Mouse (Mus musculus): Measurements from ENCODE around the gene Wbp2.
A peak's percentile ranks its signal among the peaks of the same experiment; 100 is the strongest.
"Not testable (repeated sequence)": the region's sequence is repeated elsewhere in the genome, so short reads cannot be mapped to it uniquely, and the experiment has no call there.

Wbp2 gene

GRCm38 (mm10) chr11:116108464-116109137 lies 21.8 kb upstream of the Wbp2 start:
- peak; percentile 77 to 82 for DNase-seq

- peak; percentile 51 to 77 for DNase-seq
Measured at GRCm38 (mm10) chr11:116107777-116108285, 21.0 kb upstream of the Wbp2 start.

- peak in 1 of 2 experiments; percentile 70 for DNase-seq
Measured at GRCm38 (mm10) chr11:116106963-116107776, 20.4 kb upstream of the Wbp2 start.

GRCm38 (mm10) chr11:116106154-116106962 lies 19.6 kb upstream of the Wbp2 start:
- peak in 1 of 2 experiments; percentile 38 for DNase-seq

GRCm38 (mm10) chr11:116105065-116105464 lies 18.3 kb upstream of the Wbp2 start:
- DNase-seq: peak in 1 of 2 experiments; percentile 35

- DNase-seq: peak; percentile 84 to 95
Measured at GRCm38 (mm10) chr11:116104006-116104646, 17.3 kb upstream of the Wbp2 start.

- peak; percentile 30 to 40 for DNase-seq
Measured at GRCm38 (mm10) chr11:116103572-116103971, 16.8 kb upstream of the Wbp2 start.

GRCm38 (mm10) chr11:116102472-116102871 lies 15.7 kb upstream of the Wbp2 start:
- DNase-seq: no peak

- DNase-seq: peak; percentile 52 to 71
Measured at GRCm38 (mm10) chr11:116101931-116102381, 15.2 kb upstream of the Wbp2 start.

- peak in 1 of 2 experiments; percentile 42 for DNase-seq
Measured at GRCm38 (mm10) chr11:116100839-116101238, 14.0 kb upstream of the Wbp2 start.

- peak; percentile 81 to 87 for DNase-seq
Measured at GRCm38 (mm10) chr11:116100385-116100784, 13.6 kb upstream of the Wbp2 start.

- DNase-seq: peak in 1 of 2 experiments; percentile 43
Measured at GRCm38 (mm10) chr11:116099462-116099861, 12.7 kb upstream of the Wbp2 start.

- DNase-seq: peak; percentile 71 to 79
Measured at GRCm38 (mm10) chr11:116098711-116099460, 12.1 kb upstream of the Wbp2 start.

GRCm38 (mm10) chr11:116096213-116097108 lies 9.7 kb upstream of the Wbp2 start:
- peak in 1 of 2 experiments; percentile 66 for DNase-seq

GRCm38 (mm10) chr11:116095573-116095972 lies 8.8 kb upstream of the Wbp2 start:
- peak; percentile 81 to 88 for DNase-seq

GRCm38 (mm10) chr11:116093771-116094565 lies 7.2 kb upstream of the Wbp2 start:
- DNase-seq: no peak

- DNase-seq: not testable (repeated sequence)
Measured at GRCm38 (mm10) chr11:116092959-116093358, 6.2 kb upstream of the Wbp2 start.

- DNase-seq: no peak
Measured at GRCm38 (mm10) chr11:116091591-116091990, 4.8 kb upstream of the Wbp2 start.

- no peak for DNase-seq
Measured at GRCm38 (mm10) chr11:116089545-116089944, 2.8 kb upstream of the Wbp2 start.
